Mouse (Mus musculus) midbrain, postnatal 0 days (tissue): ENCODE data around the gene Tor2a. TPM values are rescaled to one million over a fixed set of nuclear protein-coding genes. Genes with fewer than 3 reads are reported as not detected.

ENCODE experiments used
- ATAC-seq: fragments of 200-750 bp; cut with Nextera tagmentation; 2 replicates; pipeline ENCODE4 v1.8.0; 2017; ENCODE audit warnings: moderate number of reproducible peaks, mild to moderate bottlenecking, moderate TSS enrichment, moderate library complexity; ENCODE audit not compliant: low FRiP score
- DNase-seq: peaks from one replicate; pipeline ENCODE4 v3.0.0-alpha.2; 2015; ENCODE audit warnings: low spot score
- H3K27ac ChIP-seq: fragments of 300-500 bp; sonication (generic); 2 replicates; pipeline ENCODE4 v1.5.1; 2014; ENCODE audit warnings: low read depth, mild to moderate bottlenecking, low read length, mixed read lengths
- H3K27me3 ChIP-seq: fragments of 300-500 bp; sonication (generic); 2 replicates; pipeline ENCODE4 v1.6.1; 2014; ENCODE audit warnings: low read length, control low read depth, mixed read lengths; ENCODE audit not compliant: insufficient read depth
- H3K36me3 ChIP-seq: fragments of 300-500 bp; sonication (generic); 2 replicates; pipeline ENCODE4 v1.6.1; 2014; ENCODE audit warnings: low read length, control low read depth, mixed read lengths; ENCODE audit not compliant: insufficient read depth
- H3K4me1 ChIP-seq: fragments of 300-500 bp; sonication (generic); 2 replicates; pipeline ENCODE4 v1.6.1; 2014; ENCODE audit warnings: mild to moderate bottlenecking, control low read depth, antibody characterized with exemption, low read length, mixed read lengths; ENCODE audit not compliant: insufficient read depth
- H3K4me2 ChIP-seq: fragments of 300-500 bp; sonication (generic); 2 replicates; pipeline ENCODE4 v1.6.1; 2014; ENCODE audit warnings: low read depth, mild to moderate bottlenecking, low read length, mixed read lengths; ENCODE audit not compliant: poor library complexity, severe bottlenecking
- H3K4me3 ChIP-seq: fragments of 300-500 bp; sonication (generic); 2 replicates; pipeline ENCODE4 v1.5.1; 2014; ENCODE audit warnings: low read depth, mild to moderate bottlenecking, low read length, moderate library complexity
- H3K9ac ChIP-seq: fragments of 300-500 bp; sonication (generic); replicated peaks from 2 replicates; pipeline ENCODE4 v1.6.1; 2014; ENCODE audit warnings: mild to moderate bottlenecking, low read length, moderate library complexity, mixed read lengths; ENCODE audit not compliant: poor library complexity, severe bottlenecking
- H3K9me3 ChIP-seq: fragments of 300-500 bp; sonication (generic); 2 replicates; pipeline ENCODE4 v1.6.1; 2016; ENCODE audit warnings: low read length, control low read depth
- CTCF ChIP-seq: IDR thresholded peaks from 2 replicates; pipeline ENCODE4 v1.5.1; 2016; ENCODE audit warnings: antibody characterized with exemption, mild to moderate bottlenecking
- WGBS: fragments of 180-500 bp; shearing (Covaris S2); extraction: QIAGEN DNeasy Blood & Tissue Kit; methylation state at CpG from one replicate; pipeline ENCODE4 v1.1.7; 2014; 5-methylcytosine and 5-hydroxymethylcytosine counted together
- microRNA counts: library from miRNA; unstranded; fragments of <30 nt; microRNA quantifications from one replicate; lab custom pipeline; 2015
- microRNA-seq: library from miRNA; unstranded; fragments of <30 nt; microRNA quantifications from one replicate; pipeline ENCODE4, GENCODE M21; 2016; ENCODE audit warnings: borderline number of aligned reads
- polyA plus RNA-seq: library from polyadenylated mRNA; unstranded; fragments of >200 nt; fragmentation: Nextera tagmentation; extraction: Ambion mirVana; gene quantifications from 2 replicates; pipeline ENCODE4 v1.2.1, GENCODE M21; 2015
- total RNA-seq: library from RNA; depleted of rRNA; stranded (reverse); fragments of >200 nt; gene quantifications from 2 replicates; pipeline ENCODE4 v1.2.3, GENCODE M21; 2014; rRNA removed

Tor2a gene
- total and polyA plus RNA-seq, 2 experiments from 2014 or later: 42.0 to 72.8 TPM

GRCm38 (mm10) chr2:32788581-32788980 is 31.5 kb downstream of the Tor2a start:
- Histone ChIP-seq H3K27ac (no peak overlapping the region), H3K4me3 (no peak overlapping the region), H3K36me3 (peaks cover 33% of the 10 kb centered on the region), H3K4me1 (no peaks in the 10 kb centered on the region), H3K27me3 (no peaks in the 10 kb centered on the region), H3K9ac (no peak overlapping the region), H3K9me3 (no peaks in the 10 kb centered on the region), H3K4me2 (no peak overlapping the region)
- no peak for ATAC-seq
- DNase-seq: no peak
- TF ChIP-seq CTCF: no peak
- 60% methylated on average over 2 of the region's 2 CpGs for WGBS

DNA sequence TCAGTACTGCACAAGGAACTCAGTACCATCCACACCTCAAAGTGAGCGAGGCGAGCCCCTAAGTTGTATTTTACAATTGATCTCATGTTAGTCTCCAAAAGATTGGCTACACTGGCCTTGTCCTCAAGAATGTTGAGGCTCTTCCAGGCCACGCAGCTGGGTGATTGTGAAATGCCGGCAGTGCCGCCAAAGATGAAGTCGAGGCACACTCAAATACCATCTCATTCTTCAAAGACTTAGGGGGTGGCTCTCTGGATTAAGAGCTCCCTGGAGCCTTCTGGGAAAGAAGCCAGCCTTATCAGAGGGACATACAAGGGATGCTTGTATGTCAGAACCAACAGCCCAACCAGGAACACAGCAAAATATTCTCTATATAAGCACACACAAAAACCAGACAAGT is 34.3 kb downstream of the Tor2a start:
- TF ChIP-seq CTCF: no peak
- 65% methylated on average over 6 of the region's 6 CpGs for WGBS
- Histone ChIP-seq H3K4me3 (no peak overlapping the region), H3K36me3 (peaks cover 58% of the 10 kb centered on the region), H3K27ac (no peak overlapping the region), H3K4me2 (no peak overlapping the region), H3K27me3 (no peaks in the 10 kb centered on the region), H3K9me3 (no peaks in the 10 kb centered on the region), H3K4me1 (no peaks in the 10 kb centered on the region), H3K9ac (no peak overlapping the region)
- ATAC-seq (no peak), DNase-seq (no peak)

- no peaks in the 10 kb centered on the region for H3K4me1 ChIP-seq
- H3K27me3 ChIP-seq: no peaks in the 10 kb centered on the region
- peaks cover 78% of the 10 kb centered on the region for H3K36me3 ChIP-seq
- H3K4me2 ChIP-seq: no peak overlapping the region
- H3K4me3 ChIP-seq: no peak overlapping the region
- 84% methylated on average over 13 of the region's 13 CpGs for WGBS
- no peak for TF ChIP-seq CTCF
- H3K9me3 ChIP-seq: no peaks in the 10 kb centered on the region
- no peak overlapping the region for H3K9ac ChIP-seq
- ATAC-seq (no peak), DNase-seq (no peak)
- no peak overlapping the region for H3K27ac ChIP-seq
Measured at GRCm38 (mm10) chr2:32795748-32796418, 38.8 kb downstream of the Tor2a start.

- no peak for TF ChIP-seq CTCF
- no peaks in the 10 kb centered on the region for H3K9me3 ChIP-seq
- ATAC-seq (no peak), DNase-seq (no peak)
- H3K4me3 ChIP-seq: no peak overlapping the region
- H3K4me1 ChIP-seq: no peaks in the 10 kb centered on the region
- no peak overlapping the region for H3K27ac ChIP-seq
- 73% methylated on average over 10 of the region's 10 CpGs for WGBS
- no peak overlapping the region for H3K4me2 ChIP-seq
- peaks cover 83% of the 10 kb centered on the region for H3K36me3 ChIP-seq
- no peak overlapping the region for H3K9ac ChIP-seq
- H3K27me3 ChIP-seq: no peaks in the 10 kb centered on the region
Measured at GRCm38 (mm10) chr2:32798251-32798962, 41.4 kb downstream of the Tor2a start.

DNA sequence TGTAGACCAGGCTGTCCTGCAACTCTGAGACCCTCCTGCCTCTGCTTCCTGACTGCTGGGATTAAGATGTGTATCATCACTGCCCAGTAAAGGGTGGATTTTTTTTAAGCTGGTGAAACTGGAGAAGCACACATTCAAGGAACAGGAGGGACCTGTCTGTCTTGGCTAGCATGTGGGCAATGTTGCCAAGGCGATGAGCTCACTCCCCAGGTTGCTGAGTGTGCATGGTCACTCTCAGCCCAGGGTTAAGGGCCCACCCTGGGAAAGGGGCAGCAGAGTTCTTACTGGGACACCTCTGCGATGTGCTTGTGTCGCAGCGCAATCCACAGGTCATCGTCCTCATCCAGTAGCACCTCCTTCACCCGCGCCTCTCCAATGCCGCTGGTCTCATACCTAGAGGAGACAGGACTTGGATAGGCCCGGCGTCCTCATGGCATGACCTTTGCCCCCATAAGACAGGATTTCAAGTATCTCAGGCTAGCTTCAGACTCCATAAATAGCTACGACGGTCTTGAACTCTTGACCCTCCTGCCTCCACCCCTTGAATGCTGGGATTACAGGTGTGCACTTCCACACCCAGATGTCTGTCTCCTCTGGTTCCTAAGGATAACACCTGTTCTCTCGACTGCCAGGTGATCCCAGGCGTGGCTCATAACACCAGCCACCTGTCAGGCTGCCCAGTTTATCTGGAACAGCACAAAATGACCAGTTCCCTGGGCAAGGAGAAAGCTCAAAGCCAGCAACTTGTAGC is 52.0 kb downstream of the Tor2a start:
- H3K36me3 ChIP-seq: peaks cover 75% of the 10 kb centered on the region

More for the DNA sequence above, 52.0 kb downstream of the Tor2a start:
- Histone ChIP-seq H3K9me3 (no peaks in the 10 kb centered on the region), H3K27me3 (no peaks in the 10 kb centered on the region), H3K4me2 (no peak overlapping the region), H3K4me3 (no peak overlapping the region), H3K9ac (no peak overlapping the region), H3K27ac (no peak overlapping the region), H3K4me1 (no peaks in the 10 kb centered on the region)
- 95% methylated on average over 14 of the region's 14 CpGs for WGBS
- DNase-seq (no peak), ATAC-seq (no peak)
- TF ChIP-seq CTCF: no peak

MicroRNA genes within 50 kb of the gene (microRNA counts, 519-probe panel; counts per million panel counts)
- 528 counts per million, percentile 58 among the panel's probes with 10 or more counts for microRNA mmu-miR-2861 (lab: Ali Mortazavi, UCI)

Small RNA genes within 50 kb of the gene (microRNA-seq; reads per million reads assigned to microRNA genes)
- gene Mir2861 (not detected), gene Mir3960 (not detected)

Other genes with a start within 250 kb of the Tor2a start
- gene Fam102a, start 221.9 kb upstream of the Tor2a start, total RNA-seq: 21.5 and 24.4 TPM in 2 replicates
- gene Fam102a, start 221.9 kb upstream of the Tor2a start, polyA plus RNA-seq: 6.8 and 7.2 TPM in 2 replicates
- 70.0 and 73.3 TPM in 2 replicates for gene Dpm2, start 186.4 kb upstream of the Tor2a start, total RNA-seq
- 135 and 143 TPM in 2 replicates for gene Dpm2, start 186.4 kb upstream of the Tor2a start, polyA plus RNA-seq
- gene Pip5kl1, start 182.4 kb upstream of the Tor2a start, total RNA-seq: 19.3 and 20.0 TPM in 2 replicates
- gene Pip5kl1, start 182.4 kb upstream of the Tor2a start, polyA plus RNA-seq: 16.5 and 26.5 TPM in 2 replicates
- 0.16 and 0.33 TPM in 2 replicates for gene 9430097D07Rik, start 181.6 kb upstream of the Tor2a start, total RNA-seq
- 0.69 and 0.82 TPM in 2 replicates for gene 9430097D07Rik, start 181.6 kb upstream of the Tor2a start, polyA plus RNA-seq
- gene St6galnac4, start 170.1 kb upstream of the Tor2a start, total RNA-seq: 50.9 and 51.1 TPM in 2 replicates
- 38.0 and 38.6 TPM in 2 replicates for gene St6galnac4, start 170.1 kb upstream of the Tor2a start, polyA plus RNA-seq
- 113 and 166 TPM in 2 replicates for gene St6galnac6, start 157.5 kb upstream of the Tor2a start, total RNA-seq
- 42.1 and 45.2 TPM in 2 replicates for gene St6galnac6, start 157.5 kb upstream of the Tor2a start, polyA plus RNA-seq
- gene Ak1, start 135.5 kb upstream of the Tor2a start, total RNA-seq: 99.6 and 107 TPM in 2 replicates
- gene Ak1, start 135.5 kb upstream of the Tor2a start, polyA plus RNA-seq: 114 and 133 TPM in 2 replicates
- 16.7 and 20.0 TPM in 2 replicates for gene Eng, start 110.6 kb upstream of the Tor2a start, total RNA-seq
- 20.3 and 21.3 TPM in 2 replicates for gene Eng, start 110.6 kb upstream of the Tor2a start, polyA plus RNA-seq
- gene Fpgs, start 53.1 kb upstream of the Tor2a start, total RNA-seq: 24.6 and 25.9 TPM in 2 replicates
- gene Fpgs, start 53.1 kb upstream of the Tor2a start, polyA plus RNA-seq: 25.1 and 29.6 TPM in 2 replicates
- gene Cdk9, start 44.2 kb upstream of the Tor2a start, total RNA-seq: 88.1 and 92.4 TPM in 2 replicates
- gene Cdk9, start 44.2 kb upstream of the Tor2a start, polyA plus RNA-seq: 58.2 and 59.4 TPM in 2 replicates
- 43.7 and 46.2 TPM in 2 replicates for gene Sh2d3c, start 36.2 kb upstream of the Tor2a start, total RNA-seq
- 54.4 and 54.6 TPM in 2 replicates for gene Sh2d3c, start 36.2 kb upstream of the Tor2a start, polyA plus RNA-seq
- 2.5 and 3.8 TPM in 2 replicates for gene 6330409D20Rik, start 16.2 kb upstream of the Tor2a start, total RNA-seq
- gene 6330409D20Rik, start 16.2 kb upstream of the Tor2a start, polyA plus RNA-seq: 3.7 and 4.0 TPM in 2 replicates
- gene Ttc16, start 18.4 kb downstream of the Tor2a start, total RNA-seq: 0.90 and 3.2 TPM in 2 replicates
- gene Ttc16, start 18.4 kb downstream of the Tor2a start, polyA plus RNA-seq: 0.32 and 0.44 TPM in 2 replicates
- 2.1 and 2.7 TPM in 2 replicates for gene Ptrh1, start 18.6 kb downstream of the Tor2a start, total RNA-seq
- 3.8 and 3.9 TPM in 2 replicates for gene Ptrh1, start 18.6 kb downstream of the Tor2a start, polyA plus RNA-seq
- 0.19 and 1.4 TPM in 2 replicates for gene Cfap157, start 27.2 kb downstream of the Tor2a start, total RNA-seq
- gene Cfap157, start 27.2 kb downstream of the Tor2a start, polyA plus RNA-seq: 0.48 and 1.1 TPM in 2 replicates
- 185 and 264 TPM in 2 replicates for gene Stxbp1, start 90.0 kb downstream of the Tor2a start, total RNA-seq
- gene Stxbp1, start 90.0 kb downstream of the Tor2a start, polyA plus RNA-seq: 424 and 430 TPM in 2 replicates
- 39.5 and 40.9 TPM in 2 replicates for gene Fam129b, start 118.9 kb downstream of the Tor2a start, total RNA-seq
- 17.7 and 18.1 TPM in 2 replicates for gene Fam129b, start 118.9 kb downstream of the Tor2a start, polyA plus RNA-seq
- 173 and 196 TPM in 2 replicates for gene Rpl12, start 204.3 kb downstream of the Tor2a start, total RNA-seq
- gene Rpl12, start 204.3 kb downstream of the Tor2a start, polyA plus RNA-seq: 102 and 107 TPM in 2 replicates
- 31.4 and 37.3 TPM in 2 replicates for gene Lrsam1, start 204.4 kb downstream of the Tor2a start, total RNA-seq
- 25.3 and 26.2 TPM in 2 replicates for gene Lrsam1, start 204.4 kb downstream of the Tor2a start, polyA plus RNA-seq
- 34.6 and 36.0 TPM in 2 replicates for gene Slc2a8, start 224.8 kb downstream of the Tor2a start, total RNA-seq
- gene Slc2a8, start 224.8 kb downstream of the Tor2a start, polyA plus RNA-seq: 30.7 and 34.8 TPM in 2 replicates